Mouse (Mus musculus) retina, postnatal 1 day (tissue): ENCODE measurements at regions not wholly inside any gene's neighbourhood (a gene's known extent, or its start where the extent isn't known, plus 50 kb on each side); places are given as distances from the start of the nearest gene placed in this dataset.

Experiments used
- DNase-seq: peaks from one replicate; pipeline ENCODE4 v3.0.0-alpha.2; 2012

DNA sequence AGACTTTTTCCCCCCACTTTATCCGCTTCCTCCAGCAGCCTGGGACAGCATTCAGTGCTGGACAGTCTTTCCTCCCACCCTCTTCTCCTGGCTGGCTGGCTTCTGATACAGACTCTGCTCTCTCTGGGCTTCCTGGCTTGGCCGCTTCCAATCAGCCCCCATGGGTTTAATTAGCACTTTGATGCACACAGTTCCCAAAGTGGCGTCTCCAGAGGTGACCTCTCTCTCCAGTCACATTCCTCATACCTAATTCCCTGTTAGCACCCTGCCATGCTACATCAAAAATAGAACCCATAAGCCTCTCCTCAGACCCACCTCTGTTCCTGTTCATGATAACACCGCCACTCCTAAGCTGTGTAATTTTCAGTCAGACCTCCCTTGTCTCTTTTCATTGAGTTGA, 101.9 kb upstream of the Arid2 start:
- DNase-seq, result no peak

DNA sequence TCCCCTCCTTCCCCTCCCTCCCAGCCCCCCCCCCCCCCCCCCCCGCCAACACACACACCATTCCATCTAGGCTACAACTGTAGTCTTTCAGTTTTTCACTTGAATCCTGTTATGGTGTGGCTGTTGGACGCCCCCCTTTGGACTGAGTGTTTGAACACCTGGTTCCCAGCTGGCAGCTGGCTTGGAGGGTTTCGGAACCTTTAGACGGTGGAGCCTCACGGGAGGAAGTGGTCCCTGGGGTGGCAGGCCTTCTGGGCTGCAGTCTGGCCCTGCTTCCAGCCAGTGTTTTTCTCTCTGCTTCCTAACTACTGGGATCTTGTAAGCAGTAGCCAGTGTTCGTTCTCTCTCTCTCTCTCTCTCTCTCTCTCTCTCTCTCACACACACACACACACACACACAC, 101.4 kb upstream of the Arid2 start:
- DNase-seq, result no peak

DNA sequence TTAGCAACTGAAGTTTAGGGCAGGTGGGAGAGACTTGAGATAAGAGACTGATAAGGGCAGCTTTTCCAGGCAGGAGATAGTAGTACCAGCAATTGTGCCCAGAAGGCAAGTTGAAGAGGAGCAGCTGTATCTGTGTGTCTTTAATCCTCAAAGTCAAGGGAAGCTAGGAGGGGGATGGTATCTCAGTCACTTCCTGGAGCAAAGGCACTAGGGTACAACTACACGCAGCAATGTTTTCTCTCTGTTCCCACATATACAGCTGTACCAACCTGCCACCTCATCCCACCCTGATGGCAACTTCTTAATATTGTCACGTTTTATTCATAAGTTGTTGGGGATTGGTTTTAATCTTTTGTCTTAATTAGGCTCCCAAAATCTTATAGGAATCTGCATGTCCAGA, 97.8 kb upstream of the Arid2 start:
- no peak for DNase-seq

DNA sequence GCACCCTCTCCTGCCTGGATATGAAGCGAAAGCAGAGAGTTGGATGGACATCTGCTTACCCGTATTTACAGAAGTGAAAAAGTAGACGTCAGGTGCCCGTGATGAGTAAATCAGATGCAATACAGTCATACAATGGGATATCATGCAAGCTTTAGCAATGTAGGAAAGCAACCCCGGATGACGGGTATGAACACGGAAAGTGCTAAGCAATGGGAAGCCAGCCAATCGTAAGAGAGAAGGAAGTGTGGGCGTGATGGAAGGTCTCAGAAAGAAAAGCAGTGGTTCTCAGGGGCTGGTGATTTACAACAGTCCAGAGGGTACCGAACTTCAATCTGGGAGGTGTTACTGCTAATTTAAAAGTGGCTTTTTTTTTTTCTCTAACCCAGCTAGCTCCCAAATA, 89.9 kb upstream of the Arid2 start:
- DNase-seq, result no peak

DNA sequence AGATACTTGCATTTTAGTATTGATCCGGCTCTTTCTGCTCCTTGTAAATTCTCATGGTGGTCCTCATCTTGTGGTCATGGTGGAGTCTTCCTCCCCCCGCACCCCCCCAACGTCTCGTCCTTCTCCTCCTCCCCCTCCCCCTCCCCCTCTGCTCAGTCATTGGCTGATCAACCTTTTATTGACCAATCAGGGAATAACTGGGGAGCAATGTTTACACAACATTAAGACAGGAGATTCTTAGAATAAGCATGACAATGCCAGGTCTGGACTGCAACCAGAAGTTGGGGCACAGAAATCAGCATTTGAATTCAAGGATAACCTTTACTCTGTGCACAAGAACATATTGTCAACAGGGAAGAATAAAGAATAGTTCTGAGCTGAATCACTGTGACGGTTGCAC, 89.4 kb upstream of the Arid2 start:
- no peak for DNase-seq

DNA sequence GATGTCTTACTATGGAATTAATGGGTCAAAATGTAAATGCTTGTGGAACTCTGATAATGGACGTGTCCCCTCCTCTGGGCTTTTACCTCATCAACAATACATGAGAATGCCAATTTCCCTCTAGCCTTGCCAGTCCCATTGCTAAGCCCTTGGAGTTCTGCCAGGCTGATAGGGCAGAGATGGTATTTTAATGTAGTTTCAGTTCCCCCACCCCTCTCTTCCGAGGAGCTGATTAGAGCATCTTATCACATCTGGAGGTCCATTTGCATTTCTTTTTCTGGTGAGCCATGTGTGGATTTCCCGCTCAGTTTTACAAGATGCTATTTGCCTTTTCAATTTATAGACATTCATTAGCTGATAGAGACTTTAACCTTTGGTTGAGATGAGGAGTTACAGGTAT, 86.0 kb upstream of the Arid2 start:
- no peak for DNase-seq

DNA sequence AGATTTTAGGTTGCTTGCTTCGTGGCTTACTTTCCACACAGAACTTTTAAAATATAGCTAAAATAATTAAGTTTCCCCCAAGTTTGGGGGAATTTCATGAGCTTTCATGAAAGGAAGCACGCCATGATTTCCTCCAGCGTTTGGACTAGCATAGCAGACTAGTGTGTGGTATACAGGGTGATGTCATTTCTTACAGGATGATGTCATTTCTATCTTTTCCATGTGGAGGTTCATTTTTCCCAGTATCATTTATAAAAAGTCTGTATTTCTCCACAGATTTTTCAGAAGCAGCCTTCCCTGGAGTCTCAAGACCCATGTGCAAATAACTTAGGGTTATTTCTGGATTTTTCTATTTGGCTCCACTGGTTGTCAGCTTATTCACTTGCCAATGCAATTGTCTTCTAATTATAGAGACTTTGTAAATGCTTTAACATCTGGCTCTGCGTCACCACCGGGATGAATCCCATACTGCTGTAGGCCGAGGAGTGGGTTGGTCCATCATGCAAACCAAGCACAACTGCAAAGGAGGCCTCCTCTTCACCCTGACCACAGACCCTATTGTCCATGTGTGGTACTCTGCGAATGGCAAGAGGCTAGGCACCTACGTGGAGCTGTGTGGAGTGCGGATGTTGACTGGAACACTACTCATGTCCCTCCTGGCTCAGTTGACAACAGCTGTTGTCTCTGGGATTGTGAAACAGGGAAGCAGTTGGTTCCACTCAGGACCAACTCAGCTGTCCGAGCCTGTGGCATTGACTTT, 85.4 kb upstream of the Arid2 start:
- no peak for DNase-seq

DNA sequence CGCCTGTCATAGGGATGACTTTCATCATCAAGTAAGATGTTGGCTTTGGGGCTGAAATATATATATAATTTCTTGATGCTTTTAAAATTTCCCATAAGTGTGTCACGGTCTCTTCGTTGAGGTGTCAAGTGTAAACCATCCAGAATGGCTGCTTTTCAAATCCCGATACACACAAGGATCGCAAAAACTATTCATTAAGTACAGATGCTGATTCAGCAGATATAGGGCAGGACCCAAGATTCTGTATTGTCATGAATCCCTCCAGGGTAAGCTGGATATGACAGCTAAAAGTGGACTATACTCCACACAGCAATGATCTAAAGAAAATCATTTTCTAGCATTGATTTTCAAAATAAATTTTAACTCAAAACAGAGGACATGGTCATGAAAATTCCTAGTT, 83.1 kb upstream of the Arid2 start:
- no peak for DNase-seq

DNA sequence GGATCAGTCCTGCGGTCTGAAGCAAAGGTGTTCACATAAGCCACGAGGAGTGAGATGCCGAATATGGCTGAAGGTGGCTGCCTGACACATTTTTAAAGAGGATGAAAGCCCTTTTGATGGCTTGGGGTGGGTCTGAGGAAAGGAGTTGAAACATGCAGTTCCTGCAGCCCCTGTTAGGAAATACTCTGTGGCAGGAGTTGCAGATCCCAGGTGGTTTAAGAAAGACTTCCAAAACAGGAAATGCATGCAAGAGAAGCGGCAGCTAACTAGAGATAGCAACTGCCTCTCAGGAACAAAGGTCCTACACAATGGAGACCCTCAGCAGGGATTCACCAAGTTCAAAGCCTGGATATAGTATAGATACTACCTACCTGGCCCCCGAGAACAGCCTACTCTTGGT, 82.7 kb upstream of the Arid2 start:
- DNase-seq, result no peak

DNA sequence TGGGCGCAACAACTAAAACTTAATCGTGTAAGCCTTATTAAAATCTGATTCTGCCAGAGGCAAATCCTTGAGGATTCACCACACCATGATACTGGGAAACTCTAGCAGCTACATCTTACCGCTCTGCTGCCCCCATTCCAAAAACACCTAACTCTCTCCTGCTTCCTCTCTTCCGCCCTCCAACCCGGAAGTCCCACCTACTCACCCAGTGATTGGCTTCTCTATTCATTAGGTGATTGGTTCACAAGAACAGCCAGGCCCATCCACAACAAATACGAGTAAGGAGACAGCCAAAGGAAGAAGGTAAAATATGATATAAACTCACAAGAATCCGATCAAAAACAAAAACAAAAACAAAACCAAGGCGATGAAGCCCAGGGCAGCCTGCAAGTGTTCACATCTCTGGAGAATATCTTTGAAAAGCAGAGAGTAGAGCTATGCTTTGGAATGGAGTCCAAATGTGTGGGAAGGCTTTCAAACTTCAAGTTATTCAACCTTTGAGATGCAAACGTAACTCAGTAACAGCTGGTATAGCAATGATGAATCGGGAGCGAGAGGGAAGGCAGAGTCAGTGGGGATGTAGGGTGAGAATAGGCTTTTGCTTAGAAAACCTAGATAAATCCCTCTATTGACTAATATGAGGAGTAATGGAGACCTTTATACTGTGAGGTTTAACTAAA, 76.5 kb upstream of the Arid2 start:
- DNase-seq, result no peak

DNA sequence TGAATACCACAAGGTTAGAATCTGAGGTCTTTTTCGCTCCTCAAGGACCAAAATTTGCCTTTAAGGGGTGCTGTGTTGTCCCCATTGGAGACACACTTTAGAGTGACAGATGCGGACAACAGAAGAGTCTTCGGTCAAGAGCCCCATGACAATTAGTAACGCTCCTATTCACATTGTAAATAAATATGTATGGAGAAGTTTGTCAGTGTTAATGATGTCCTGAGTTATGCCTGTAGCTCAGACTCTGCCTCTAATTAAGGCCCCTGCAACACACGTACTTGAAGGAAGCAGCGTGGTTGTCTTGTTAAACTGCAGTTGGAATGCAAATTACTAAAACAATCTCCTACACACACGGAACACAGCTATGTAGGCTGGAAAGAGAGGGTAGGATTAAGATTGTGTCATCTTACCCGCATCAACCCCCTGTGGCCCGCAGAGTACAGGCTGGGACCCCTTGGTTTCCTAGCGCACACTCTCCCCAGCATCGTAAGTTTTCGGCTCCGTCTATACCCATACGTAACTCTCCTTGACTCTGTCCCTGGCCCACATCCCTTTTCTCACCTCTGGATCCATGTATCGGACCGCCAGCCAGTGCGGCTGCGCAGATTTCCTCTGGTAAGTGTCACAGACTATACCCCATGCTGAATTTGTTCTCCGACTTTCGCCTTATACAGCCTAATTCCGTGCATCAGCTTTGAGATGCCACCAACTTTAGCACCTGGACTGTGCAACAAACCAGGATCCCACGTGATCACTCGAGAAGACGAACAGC, 73.6 kb upstream of the Arid2 start:
- DNase-seq, result peak; percentile 73

DNA sequence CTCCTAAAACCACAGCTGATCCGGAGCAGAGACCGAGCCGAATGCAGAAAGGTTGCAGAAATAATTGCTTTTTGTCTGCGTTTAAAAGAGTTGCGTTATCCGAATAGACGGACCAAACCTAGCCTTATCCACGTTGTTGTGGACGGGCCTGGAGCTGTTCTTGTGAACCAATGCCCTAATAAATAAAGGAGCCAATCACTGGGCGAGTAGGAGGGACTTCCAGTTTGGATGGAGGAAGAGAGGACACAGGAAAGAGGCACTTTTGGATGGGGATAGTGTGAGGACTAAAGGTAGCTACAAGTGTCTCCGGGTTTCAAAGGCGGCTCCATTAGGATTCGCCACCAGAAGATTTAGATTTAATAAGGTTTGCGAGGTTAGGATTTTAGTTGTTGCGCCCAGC, 69.4 kb upstream of the Arid2 start:
- no peak for DNase-seq

DNA sequence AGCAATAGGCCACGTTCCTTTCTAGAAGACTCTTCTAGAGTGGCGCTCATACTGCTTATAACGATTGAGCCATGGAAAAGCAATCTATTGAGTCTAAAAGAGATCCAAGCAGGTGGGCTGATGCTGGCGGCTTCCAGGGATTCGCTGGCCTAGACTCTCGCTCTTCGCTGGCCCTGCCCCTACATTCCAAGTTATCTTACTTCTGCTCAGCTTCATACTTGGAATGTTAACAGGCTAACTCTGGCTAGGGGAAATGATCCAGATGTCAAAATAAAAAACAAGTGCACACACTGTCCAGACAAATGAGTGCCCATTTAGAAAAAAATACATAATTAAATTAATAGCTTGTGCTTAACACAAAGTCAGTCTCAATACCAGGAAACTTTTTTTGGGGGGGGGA, 67.6 kb upstream of the Arid2 start:
- peak; percentile 58 for DNase-seq

DNA sequence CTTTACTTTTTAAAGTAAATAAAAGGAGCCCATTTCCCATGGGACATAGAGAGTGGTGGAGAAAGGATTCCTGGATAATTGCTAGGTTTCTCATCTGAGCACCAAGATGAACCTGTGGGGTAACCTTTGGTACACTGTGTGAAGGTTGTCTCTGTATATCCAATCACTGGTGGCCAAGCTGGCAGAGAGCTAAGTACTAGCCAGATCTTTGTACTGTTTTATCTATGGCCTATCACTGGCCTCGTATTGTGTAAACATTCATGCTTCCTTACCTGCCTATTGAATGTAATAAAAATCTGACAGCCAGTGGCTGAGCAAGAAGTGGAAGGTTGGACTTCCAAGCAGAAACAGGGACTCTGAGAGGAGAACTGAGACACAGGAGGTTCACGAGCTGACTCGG, 55.3 kb upstream of the Arid2 start:
- no peak for DNase-seq

DNA sequence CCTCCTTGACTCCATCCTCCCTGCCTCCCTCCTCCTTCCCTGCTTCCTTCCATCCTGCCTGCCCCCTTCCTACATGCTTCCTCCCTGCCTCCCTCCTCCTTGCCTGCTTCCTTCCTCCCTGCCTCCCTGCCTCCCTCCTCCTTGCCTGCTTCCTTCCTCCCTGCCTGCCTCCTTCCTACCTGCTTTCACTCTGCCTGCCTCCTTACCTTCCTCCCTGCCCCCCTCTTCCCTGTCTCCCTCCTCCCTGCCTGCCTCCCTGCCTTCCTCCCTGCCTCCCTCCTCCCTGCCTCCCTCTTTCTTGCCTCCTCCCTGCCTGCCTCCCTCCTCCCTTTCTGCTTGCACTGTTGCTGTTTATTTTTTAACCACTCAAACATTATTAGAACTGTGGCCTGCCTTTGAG, 54.2 kb upstream of the Arid2 start:
- DNase-seq, result no peak

DNA sequence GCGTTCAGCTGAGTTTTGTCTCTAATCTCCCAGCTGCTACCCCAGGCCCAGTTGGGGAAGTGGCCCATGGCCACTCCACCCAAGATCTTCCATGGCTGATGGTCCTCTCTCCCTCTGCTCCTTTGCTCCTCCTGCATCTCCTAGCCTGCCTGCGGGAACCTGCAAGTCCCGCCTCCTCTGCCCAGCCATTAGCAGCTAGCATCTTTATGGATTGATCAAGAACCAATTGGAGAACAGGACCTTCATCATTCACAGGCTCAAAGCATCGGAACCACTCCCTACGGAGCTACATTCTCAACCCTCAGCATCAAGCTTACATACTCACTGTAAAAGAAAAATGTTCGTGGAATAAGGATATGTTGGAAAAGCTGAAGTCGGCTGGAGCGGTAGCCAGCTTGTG, 52.5 kb upstream of the Arid2 start:
- DNase-seq, result peak; percentile 6
